Mouse (Mus musculus): ENCODE data around the gene Syngap1.
"Not testable (repeated sequence)": the region's sequence is repeated elsewhere in the genome, so short reads cannot be mapped to it uniquely, and the experiment has no call there.

The Syngap1 gene

GRCm38 (mm10) chr17:26941031-26941789 lies at the start of gene Syngap1:
Gene Syngap1, plus strand, starts transcription at chr17:26941253.
- peak; percentile 77 for DNase-seq

GRCm38 (mm10) chr17:26892635-26893375 lies 48.2 kb upstream of the Syngap1 start:
- no peak for DNase-seq

GRCm38 (mm10) chr17:26893492-26893891 lies 47.6 kb upstream of the Syngap1 start:
- DNase-seq: no peak

GRCm38 (mm10) chr17:26894342-26894741 lies 46.7 kb upstream of the Syngap1 start:
- no peak for DNase-seq

GRCm38 (mm10) chr17:26895578-26895977 lies 45.5 kb upstream of the Syngap1 start:
- DNase-seq: peak; percentile 67

GRCm38 (mm10) chr17:26900916-26901315 lies 40.1 kb upstream of the Syngap1 start:
- DNase-seq: no peak

GRCm38 (mm10) chr17:26904320-26904719 lies 36.7 kb upstream of the Syngap1 start:
- no peak for DNase-seq

GRCm38 (mm10) chr17:26907506-26907905 lies 33.5 kb upstream of the Syngap1 start:
- not testable (repeated sequence) for DNase-seq

GRCm38 (mm10) chr17:26915248-26915647 lies 25.8 kb upstream of the Syngap1 start:
- DNase-seq: no peak

- DNase-seq: peak; percentile 100
These were observed 24.2 kb upstream of the Syngap1 start, which contains the start of gene Kifc5b for GRCm38 (mm10) chr17:26916711-26917482. Gene Kifc5b, plus strand, starts transcription at chr17:26917091.

GRCm38 (mm10) chr17:26917560-26917959 lies 23.5 kb upstream of the Syngap1 start:
- DNase-seq: not testable (repeated sequence)

GRCm38 (mm10) chr17:26918343-26918742 lies 22.7 kb upstream of the Syngap1 start:
- DNase-seq: no peak

- DNase-seq: not testable (repeated sequence)
These were observed 21.5 kb upstream of the Syngap1 start for GRCm38 (mm10) chr17:26919516-26919915.

GRCm38 (mm10) chr17:26922368-26922767 lies 18.7 kb upstream of the Syngap1 start:
- DNase-seq: not testable (repeated sequence)

- DNase-seq: not testable (repeated sequence)
These were observed 15.6 kb upstream of the Syngap1 start for GRCm38 (mm10) chr17:26925414-26925813.

- DNase-seq: peak; percentile 56
These were observed 9.3 kb upstream of the Syngap1 start for GRCm38 (mm10) chr17:26931795-26932194.

- peak; percentile 95 for DNase-seq
These were observed 8.1 kb upstream of the Syngap1 start, which contains the start of gene Phf1 for GRCm38 (mm10) chr17:26932839-26933398. Gene Phf1, plus strand, starts transcription at chr17:26933052.

GRCm38 (mm10) chr17:26933419-26933818 lies 7.6 kb upstream of the Syngap1 start:
- no peak for DNase-seq

- DNase-seq: peak; percentile 45
These were observed 6.9 kb upstream of the Syngap1 start for GRCm38 (mm10) chr17:26933885-26934827.

GRCm38 (mm10) chr17:26935027-26935426 lies 6.0 kb upstream of the Syngap1 start:
- no peak for DNase-seq

- peak; percentile 46 for DNase-seq
These were observed 4.6 kb upstream of the Syngap1 start for GRCm38 (mm10) chr17:26936453-26936852.
